Mouse (Mus musculus) thymus, adult 2 months (tissue): Measurements from ENCODE around the gene 1700113H08Rik. TPM values are rescaled to one million over a fixed set of nuclear protein-coding genes. Genes with fewer than 3 reads are reported as not detected.

Experiments
- DNase-seq: peaks from one replicate; pipeline ENCODE4 v3.0.0; 2021
- H3K27ac ChIP-seq: fragments of 200-500 bp; 2 replicates; pipeline ENCODE4 v1.5.1; 2012; ENCODE audit warnings: low read length, control low read depth; ENCODE audit not compliant: control insufficient read depth, insufficient read depth
- H3K27me3 ChIP-seq: fragments of 200-500 bp; 2 replicates; pipeline ENCODE4 v1.6.1; 2012; ENCODE audit warnings: mild to moderate bottlenecking, low read length, moderate library complexity, mixed read lengths; ENCODE audit not compliant: control insufficient read depth, insufficient read depth
- H3K36me3 ChIP-seq: fragments of 200-500 bp; 2 replicates; pipeline ENCODE4 v1.6.1; 2012; ENCODE audit warnings: mild to moderate bottlenecking, low read length, moderate library complexity; ENCODE audit not compliant: control insufficient read depth, insufficient read depth
- H3K4me1 ChIP-seq: fragments of 200-500 bp; replicated peaks from 2 replicates; pipeline ENCODE4 v1.6.1; 2012; ENCODE audit warnings: low read length; ENCODE audit not compliant: control insufficient read depth, insufficient read depth
- H3K4me3 ChIP-seq: fragments of 200-500 bp; 2 replicates; pipeline ENCODE4 v1.5.1; 2012; ENCODE audit warnings: mild to moderate bottlenecking, low read length, control low read depth, moderate library complexity; ENCODE audit not compliant: control insufficient read depth, insufficient read depth
- CTCF ChIP-seq: fragments of 200-500 bp; IDR thresholded peaks from 2 replicates; pipeline ENCODE4 v1.5.1; 2012; ENCODE audit warnings: mild to moderate bottlenecking, control low read depth, low read length, moderate library complexity, borderline replicate concordance; ENCODE audit not compliant: control insufficient read depth, poor library complexity, insufficient read depth; ENCODE audit errors: extremely low read depth
- POLR2A ChIP-seq: fragments of 200-500 bp; IDR thresholded peaks from 2 replicates; pipeline ENCODE4 v1.6.1; 2012; ENCODE audit warnings: mild to moderate bottlenecking, low read length, control low read depth, moderate library complexity; ENCODE audit not compliant: control insufficient read depth, poor library complexity, insufficient read depth; ENCODE audit errors: extremely low read depth
- WGBS: fragments of 180-500 bp; shearing (Covaris S2); methylation state at CpG from one replicate; pipeline ENCODE4 v1.1.7; 2018; 5-methylcytosine and 5-hydroxymethylcytosine counted together
- polyA plus RNA-seq: library from polyadenylated mRNA; depleted of rRNA; stranded (reverse); fragments of >200 nt; gene quantifications from 2 replicates; pipeline ENCODE4 v1.2.3, GENCODE M21; 2012

Gene 1700113H08Rik
- polyA plus RNA-seq, 1 experiment: 0.08 TPM

DNA sequence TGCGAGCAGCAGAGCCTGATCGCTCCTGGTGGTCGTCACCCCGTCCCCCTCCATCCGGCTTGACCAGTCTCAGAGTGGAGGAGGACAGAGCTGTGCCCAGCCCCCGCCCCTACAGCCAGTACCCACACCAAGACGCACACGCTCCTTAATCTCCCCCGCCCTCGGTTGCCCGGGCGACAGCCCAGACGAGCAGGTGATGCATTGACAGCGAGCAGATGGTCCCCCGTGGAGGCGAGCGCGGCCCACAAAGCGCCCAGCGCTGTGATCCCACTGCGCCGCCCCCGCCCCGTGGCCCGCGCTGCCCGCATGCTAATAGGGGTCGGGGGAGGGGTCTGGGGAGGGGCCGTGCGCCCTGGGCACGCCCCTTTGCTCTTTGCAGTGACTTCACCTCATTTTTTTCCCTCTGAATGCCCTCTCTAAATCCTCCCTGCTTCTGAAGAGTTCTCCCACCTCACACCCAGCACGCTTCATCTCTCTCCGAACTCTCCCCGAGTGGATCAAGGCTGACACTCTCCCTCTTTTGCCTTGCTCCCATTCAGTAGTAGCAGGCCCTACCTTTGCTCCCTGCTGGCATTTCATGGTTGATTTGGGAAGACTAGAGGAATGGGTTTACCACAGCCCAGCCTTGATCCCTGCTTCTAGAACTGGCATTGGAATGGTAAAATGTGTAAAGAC lies 543 bp downstream of the 1700113H08Rik start:
- no peak overlapping the region for H3K27ac ChIP-seq
- H3K4me1 ChIP-seq: peaks cover 19% of the 10 kb centered on the region
- H3K36me3 ChIP-seq: no peaks in the 10 kb centered on the region
- no peak for TF ChIP-seq POLR2A
- TF ChIP-seq CTCF: no peak
- 3% methylated on average over 34 of the region's 34 CpGs for WGBS
- peak overlapping the region; percentile 7 for H3K4me3 ChIP-seq
- no peaks in the 10 kb centered on the region for H3K27me3 ChIP-seq
- peak; percentile 61 for DNase-seq

DNA sequence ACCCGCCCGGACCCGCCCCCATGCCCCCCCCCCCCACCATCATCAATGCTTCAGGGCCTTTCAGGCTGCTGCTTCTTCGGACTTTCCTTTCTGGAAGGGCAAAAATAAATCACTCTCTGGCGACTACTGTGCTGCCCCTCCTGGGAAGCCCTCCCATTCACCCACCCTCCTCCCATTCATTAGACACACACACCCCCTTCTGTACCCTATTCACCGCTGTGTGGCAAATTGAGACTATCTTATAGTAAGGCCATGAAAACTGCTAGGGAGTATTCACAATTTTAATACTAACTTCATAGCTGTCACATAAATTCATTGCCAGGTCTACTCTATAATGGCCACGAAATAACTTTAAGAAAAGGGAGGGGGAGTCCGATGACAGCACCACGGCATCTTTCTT lies 1.1 kb downstream of the 1700113H08Rik start:
- no peaks in the 10 kb centered on the region for H3K27me3 ChIP-seq
- H3K4me1 ChIP-seq: peaks cover 19% of the 10 kb centered on the region
- DNase-seq: peak; percentile 7
- WGBS: 22% methylated on average over 9 of the region's 9 CpGs
- H3K36me3 ChIP-seq: no peaks in the 10 kb centered on the region
- no peak for TF ChIP-seq CTCF
- no peak for TF ChIP-seq POLR2A
- H3K27ac ChIP-seq: no peak overlapping the region
- H3K4me3 ChIP-seq: no peak overlapping the region

DNA sequence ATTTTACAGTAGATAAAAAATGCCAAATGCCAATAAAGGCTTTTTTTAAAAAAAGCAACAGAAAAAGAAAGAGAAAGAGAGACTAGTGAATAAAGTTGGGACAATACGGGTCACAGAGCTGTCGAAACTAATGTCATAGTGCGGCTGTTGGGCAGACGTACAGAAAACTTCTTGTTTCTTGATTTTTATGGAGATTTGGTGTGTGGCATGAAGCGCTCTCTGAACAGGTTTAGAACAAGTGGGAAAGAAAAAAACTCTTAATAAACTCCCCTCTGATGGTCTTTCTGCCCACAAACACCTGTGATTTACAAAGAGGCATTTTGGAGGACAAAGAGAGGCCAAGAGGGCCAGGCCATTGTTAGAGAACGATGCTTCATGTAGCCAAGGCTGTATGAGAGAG lies 1.6 kb downstream of the 1700113H08Rik start:
- H3K27ac ChIP-seq: no peak overlapping the region
- DNase-seq: no peak
- H3K4me3 ChIP-seq: no peak overlapping the region
- H3K4me1 ChIP-seq: peaks cover 19% of the 10 kb centered on the region
- H3K27me3 ChIP-seq: no peaks in the 10 kb centered on the region
- no peak for TF ChIP-seq POLR2A
- no peak for TF ChIP-seq CTCF
- H3K36me3 ChIP-seq: no peaks in the 10 kb centered on the region
- 33% methylated on average over 6 of the region's 6 CpGs for WGBS

DNA sequence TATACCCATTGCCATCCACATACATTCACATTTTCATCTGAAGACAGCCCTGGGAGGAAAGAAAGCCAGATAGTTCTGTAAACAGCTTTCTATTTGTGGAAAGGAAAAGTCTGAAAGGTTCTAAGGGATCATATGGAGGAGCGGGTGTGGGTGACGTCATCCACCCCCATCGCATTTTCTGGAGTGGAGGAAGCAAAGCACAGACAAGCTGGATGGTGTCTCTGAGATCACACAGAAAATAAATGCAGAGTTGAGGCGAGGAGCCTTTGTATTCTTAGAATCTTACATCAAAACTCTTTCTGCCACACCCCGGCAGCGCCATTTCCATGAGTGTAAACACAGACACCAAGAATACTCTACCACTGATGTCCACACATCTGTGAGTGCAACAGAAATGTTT lies 26.4 kb downstream of the 1700113H08Rik start:
- Histone ChIP-seq H3K27ac (no peak overlapping the region), H3K36me3 (no peaks in the 10 kb centered on the region), H3K4me1 (no peaks in the 10 kb centered on the region), H3K4me3 (no peak overlapping the region), H3K27me3 (no peaks in the 10 kb centered on the region)
- 88% methylated on average over 6 of the region's 6 CpGs for WGBS
- DNase-seq: no peak
- TF ChIP-seq CTCF (no peak), POLR2A (no peak)

DNA sequence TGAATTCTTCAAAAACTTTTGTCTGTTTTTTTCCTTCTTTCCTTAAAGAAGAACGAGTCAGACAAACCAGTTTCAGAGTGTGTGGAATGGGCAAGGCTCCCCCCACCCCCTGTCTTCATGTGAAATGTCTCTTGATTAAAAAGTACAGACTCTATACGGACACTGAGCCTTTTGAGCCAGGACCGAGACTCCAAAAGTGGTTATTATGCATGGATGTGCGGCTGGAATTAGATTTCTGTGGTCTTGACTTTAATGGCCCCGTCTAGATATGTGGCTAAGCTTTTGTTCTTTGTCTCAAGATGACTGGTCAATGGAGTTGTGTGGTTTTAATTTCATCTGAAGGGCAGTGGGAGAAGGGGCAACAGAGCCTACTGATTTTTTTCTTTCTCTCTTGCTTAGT lies 29.8 kb downstream of the 1700113H08Rik start:
- no peak for DNase-seq
- no peak for TF ChIP-seq POLR2A
- TF ChIP-seq CTCF: no peak
- Histone ChIP-seq H3K4me3 (no peak overlapping the region), H3K36me3 (no peaks in the 10 kb centered on the region), H3K27me3 (no peaks in the 10 kb centered on the region), H3K27ac (no peak overlapping the region), H3K4me1 (no peaks in the 10 kb centered on the region)
- WGBS: 92% methylated on average over 5 of the region's 5 CpGs

DNA sequence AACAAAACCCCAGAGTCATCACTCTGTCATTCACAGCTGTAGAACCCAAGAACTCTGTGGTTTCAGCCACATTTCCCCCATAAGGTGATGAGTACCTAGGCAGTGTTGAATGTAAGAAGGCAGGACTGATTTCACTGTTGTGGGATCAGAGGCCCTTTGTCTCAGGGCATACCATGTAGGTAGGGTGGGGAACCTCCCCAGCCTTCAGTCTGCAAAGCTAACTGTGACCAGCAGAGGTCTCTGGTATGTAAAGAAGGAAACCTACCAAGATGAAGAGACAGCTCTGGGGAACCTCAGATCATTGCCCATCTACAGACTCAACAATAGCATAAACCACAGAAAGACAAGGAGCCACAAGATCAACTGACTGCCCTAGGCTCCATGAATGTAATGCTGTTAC lies 36.4 kb downstream of the 1700113H08Rik start:
- Histone ChIP-seq H3K36me3 (no peaks in the 10 kb centered on the region), H3K4me3 (no peak overlapping the region), H3K27ac (no peak overlapping the region), H3K27me3 (no peaks in the 10 kb centered on the region), H3K4me1 (0 out of 2 replicates have a peak, but pooled peaks cover 5% of the 10 kb centered on the region)
- TF ChIP-seq POLR2A (no peak), CTCF (no peak)
- DNase-seq: peak; percentile 44

DNA sequence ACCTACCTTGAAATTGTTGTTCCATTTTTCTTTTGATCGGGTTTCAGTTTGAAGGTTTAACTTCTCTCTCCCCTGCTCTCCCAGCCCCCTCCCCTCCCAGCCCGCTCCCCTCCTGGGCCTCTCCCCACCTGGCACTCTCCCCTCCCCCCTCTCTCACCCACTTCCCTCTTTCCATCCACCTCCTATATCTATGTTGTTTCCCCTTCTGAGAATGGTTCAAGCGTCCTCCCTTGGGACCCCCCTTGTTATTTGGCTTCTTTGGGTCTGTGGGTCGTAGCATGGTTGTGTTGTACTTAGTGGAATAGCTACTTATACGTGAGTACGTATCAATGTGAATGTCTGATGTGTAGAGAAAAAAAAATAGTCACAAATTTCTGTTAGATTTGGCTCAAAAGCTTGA lies 40.9 kb downstream of the 1700113H08Rik start:
- Histone ChIP-seq H3K4me3 (no peak overlapping the region), H3K27ac (no peak overlapping the region), H3K4me1 (peaks cover 8% of the 10 kb centered on the region; the same call in 1 of the 2 replicates), H3K27me3 (no peaks in the 10 kb centered on the region), H3K36me3 (no peaks in the 10 kb centered on the region)
- 36% methylated on average over 6 of the region's 6 CpGs for WGBS
- DNase-seq: no peak
- no peak for TF ChIP-seq POLR2A
- TF ChIP-seq CTCF: no peak
